Mouse (Mus musculus) embryonic fibroblast, embryonic 13.5 days (primary cell): ENCODE measurements around the gene Zdhhc14.

Experiments used
- CTCF ChIP-seq: IDR thresholded peaks from 2 replicates; pipeline ENCODE4 v1.5.1; 2011; ENCODE audit warnings: mild to moderate bottlenecking, control low read depth, low read length, moderate library complexity, borderline replicate concordance; ENCODE audit not compliant: insufficient read depth
- POLR2A ChIP-seq: IDR thresholded peaks from 2 replicates; pipeline ENCODE4 v1.6.1; 2011; ENCODE audit warnings: low read depth, mild to moderate bottlenecking, control low read depth, low read length, moderate library complexity

- TF ChIP-seq CTCF (no peak), POLR2A (no peak)
These were observed 206.2 kb downstream of the Zdhhc14 start for GRCm38 (mm10) chr17:5698447-5699096.
